Mouse (Mus musculus): ENCODE measurements at regions not wholly inside any gene's neighbourhood (a gene's known extent, or its start where the extent isn't known, plus 50 kb on each side); places are given as distances from the start of the nearest gene placed in this dataset.

DNA sequence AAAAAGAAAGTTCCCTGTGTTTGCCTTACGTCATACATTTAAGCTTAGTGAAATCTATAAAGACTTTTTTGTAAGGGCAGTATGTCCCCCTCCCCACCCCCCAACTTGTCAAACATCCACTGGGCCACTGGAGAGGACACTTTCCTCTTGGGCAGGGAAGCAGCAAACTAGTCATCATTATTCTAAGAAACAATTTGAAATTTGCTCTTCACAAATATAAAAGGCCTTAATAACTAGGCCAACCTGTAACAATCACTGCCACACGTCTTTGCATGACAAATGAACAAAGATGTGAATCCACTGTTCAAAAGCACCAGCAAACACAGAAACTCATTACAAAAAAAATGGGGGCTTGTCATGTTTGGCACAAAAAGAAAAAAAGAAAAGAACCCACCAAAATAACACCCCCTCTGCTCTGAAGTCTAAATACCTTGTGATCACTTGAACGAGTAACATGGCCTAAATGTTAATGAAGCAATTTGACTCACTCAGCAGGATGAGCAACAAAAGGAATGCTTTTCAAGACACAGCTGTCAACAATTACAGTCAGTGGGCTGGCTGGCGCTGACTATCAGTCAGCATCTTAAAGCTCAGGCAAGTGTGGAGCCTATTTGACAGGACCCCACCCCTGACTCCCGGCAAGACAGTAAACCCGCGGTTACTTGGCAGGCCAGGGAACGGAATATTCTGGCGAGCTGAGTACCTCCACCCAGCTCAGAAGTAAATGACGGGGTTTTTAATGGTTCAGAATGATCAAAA lies 278.7 kb upstream of the Tsc22d2 start:
- no peak for TF ChIP-seq POLR2A (IDR thresholded peaks at IDR 0.05; ENCODE audit: extremely low read depth, insufficient read depth, low read length)
- TF ChIP-seq CTCF (IDR thresholded peaks at IDR 0.05; ENCODE audit: low read depth, low read length) = no peak

Data from liver, adult 2 months (tissue).